Mouse (Mus musculus) forebrain, embryonic 15.5 days (tissue): ENCODE measurements around the gene Tmem176b. TPM values are rescaled to one million over a fixed set of nuclear protein-coding genes. Genes with fewer than 3 reads are reported as not detected.

Source experiments
- polyA plus RNA-seq: library from polyadenylated mRNA; unstranded; fragments of >200 nt; fragmentation: Nextera tagmentation; extraction: Ambion mirVana; gene quantifications from 2 replicates; pipeline ENCODE4 v1.2.1, GENCODE M21; 2015

Tmem176b gene
- polyA plus RNA-seq, 1 experiment from 2014 or later = 85.0 TPM

Other genes with a start within 250 kb of the Tmem176b start
- gene Repin1, start 247.6 kb downstream of the Tmem176b start, polyA plus RNA-seq = 34.9 and 35.8 TPM in 2 replicates
- gene Gm44965, start 247.6 kb downstream of the Tmem176b start, polyA plus RNA-seq = not detected in 2 replicates
- 15.8 and 20.5 TPM in 2 replicates for gene Zfp775, start 239.4 kb downstream of the Tmem176b start, polyA plus RNA-seq
- gene AI854703, start 214.7 kb downstream of the Tmem176b start, polyA plus RNA-seq = 10.1 and 11.2 TPM in 2 replicates
- gene Gimap8, start 194.3 kb downstream of the Tmem176b start, polyA plus RNA-seq = 0.33 and 0.42 TPM in 2 replicates
- 1.1 and 1.8 TPM in 2 replicates for gene Gimap9, start 165.4 kb downstream of the Tmem176b start, polyA plus RNA-seq
- gene Gimap4, start 156.9 kb downstream of the Tmem176b start, polyA plus RNA-seq = 1.1 TPM in 2 replicates
- gene Gimap6, start 133.3 kb downstream of the Tmem176b start, polyA plus RNA-seq = 5.7 and 5.8 TPM in 2 replicates
- gene Gm28053, start 122.9 kb downstream of the Tmem176b start, polyA plus RNA-seq = 1.2 TPM in 1 of 2 replicates, not detected in the other
- gene Gimap7, start 122.9 kb downstream of the Tmem176b start, polyA plus RNA-seq = not detected in 2 replicates
- 4.1 and 4.6 TPM in 2 replicates for gene Gimap1, start 102.4 kb downstream of the Tmem176b start, polyA plus RNA-seq
- 0.86 and 1.2 TPM in 2 replicates for gene Gimap5, start 95.3 kb downstream of the Tmem176b start, polyA plus RNA-seq
- gene Gimap3, start 70.6 kb downstream of the Tmem176b start, polyA plus RNA-seq = not detected in 2 replicates
- gene Tmem176a, start 577 bp downstream of the Tmem176b start, polyA plus RNA-seq = 11.1 and 11.2 TPM in 2 replicates
- not detected in 2 replicates for gene Aoc1, start 31.4 kb upstream of the Tmem176b start, polyA plus RNA-seq
- not detected in 2 replicates for gene 1600015I10Rik, start 88.4 kb upstream of the Tmem176b start, polyA plus RNA-seq
- not detected in 2 replicates for gene Doxl2, start 133.5 kb upstream of the Tmem176b start, polyA plus RNA-seq
- gene Svs1, start 145.4 kb upstream of the Tmem176b start, polyA plus RNA-seq = not detected in 2 replicates
- gene Gpnmb, start 195.1 kb upstream of the Tmem176b start, polyA plus RNA-seq = 0.24 and 0.47 TPM in 2 replicates
- gene Malsu1, start 232.3 kb upstream of the Tmem176b start, polyA plus RNA-seq = 67.4 and 69.2 TPM in 2 replicates